Comparison of ENCODE assay signal across 21 mouse cellular contexts in the genomic region with DNA sequence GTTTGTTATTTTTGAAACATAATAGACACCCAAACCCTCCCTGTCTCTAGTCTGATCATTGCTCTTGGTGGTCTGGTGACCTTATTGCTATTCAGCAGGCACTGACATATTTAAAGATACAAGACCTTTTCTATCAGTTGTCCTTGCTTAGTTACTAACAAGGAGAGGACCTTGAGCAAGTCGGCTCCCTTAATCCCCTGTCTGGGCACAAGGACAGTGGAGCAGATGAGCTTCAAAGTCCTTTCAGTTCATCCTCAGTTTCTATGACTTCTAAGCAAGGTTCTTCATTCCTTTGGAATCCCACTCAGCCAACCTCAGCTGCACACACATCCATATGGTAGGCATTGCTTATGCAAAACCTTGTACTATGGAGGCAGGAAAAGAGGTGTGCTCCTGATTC.
A peak's percentile ranks its signal among the peaks of the same experiment; 100 is the strongest.
DNase-seq lines count a peak whose midpoint lies in the region; TF ChIP-seq lines count a peak whose summit lies in the region.
"Had no signal": no experiment of that assay in that cellular context is flagged by ENCODE, and none has a peak within 500 bp of the region (broad histone marks: within the 10 kb centered on the region; RNA-seq: fewer than 3 reads in every experiment).

No protein-coding gene starts in this region.

- no peaks in the 10 kb centered on the region for H3K27me3 ChIP-seq in CH12.LX (replicated peaks)
- H3K27me3 ChIP-seq: Patski had no signal

- H3K9ac ChIP-seq in CH12.LX (ENCODE audit: insufficient read depth, low read depth): peak overlapping the region; percentile 7; the same call in 1 of the 2 replicates

- in situ Hi-C loops in CH12.LX (cut with MboI; ENCODE audit: low pct_ligation_motif_present, low pct_unique_long_range_greater_than_20kb, low sequenced_read_pairs): no loop called here

- no peak for TF ChIP-seq RAD21 in CH12.LX (IDR thresholded peaks at IDR 0.05; ENCODE audit: low read depth, low read length)

- dilution Hi-C loops in CH12.LX (cut with MboI; ENCODE audit: extremely low pct_ligation_motif_present, extremely low pct_unique_long_range_greater_than_20kb, low sequenced_read_pairs): no loop called here

- H3K4me1 ChIP-seq in CH12.LX (ENCODE audit: control insufficient read depth in 1 of 2, insufficient read depth in 2 of 2): peaks cover 9 to 67% of the 10 kb centered on the region in 2 experiments

- H3K4me3 ChIP-seq in layer of hippocampus, adult 2 months: no peak overlapping the region
- H3K4me3 ChIP-seq in CH12.LX (replicated peaks in 1 of 3; ENCODE audit: low read depth in 2 of 3, low read length in 2 of 3, poor library complexity in 1 of 3): no peak overlapping the region

- H3K36me3 ChIP-seq in CH12.LX (replicated peaks in 1 of 2; ENCODE audit: control insufficient read depth in 1 of 2, insufficient read depth in 1 of 2, low read length in 1 of 2): peaks cover 52 to 87% of the 10 kb centered on the region in 2 experiments
- H3K36me3 ChIP-seq: G1E had no signal

- H3K27ac ChIP-seq in layer of hippocampus, adult 2 months: peak overlapping the region; percentile 75
- peak overlapping the region; percentile 5; the same call in 1 of the 2 replicates for H3K27ac ChIP-seq in CH12.LX (ENCODE audit: insufficient read depth, low read depth)

- TF ChIP-seq POLR2A in CH12.LX (IDR thresholded peaks at IDR 0.05; ENCODE audit: low read depth, low read length): no peak

- no peak for TF ChIP-seq EP300 in CH12.LX (IDR thresholded peaks at IDR 0.05; ENCODE audit: low read length)

- peak; percentile 61 for DNase-seq in adrenal gland, adult 2 months
- DNase-seq in adrenal gland, postnatal 14 days: no peak
- peak; percentile 43 to 51 for DNase-seq in adrenal gland, postnatal 36 days
- no peak for DNase-seq in adrenal gland, adult 18-20 months (ENCODE audit: low spot score in 2 of 2)
- DNase-seq in layer of hippocampus, adult 2 months (ENCODE audit: low spot score in 2 of 2): no peak
- no peak for DNase-seq in layer of hippocampus, adult 18-20 months (ENCODE audit: low spot score in 2 of 2)
- no peak for DNase-seq in CH12.LX (ENCODE audit: extremely low read depth)
- no peak for DNase-seq in frontal cortex, adult 2 months (ENCODE audit: extremely low spot score in 1 of 2, low spot score in 1 of 2)
- DNase-seq: adrenal gland, adult 8-10 months; adrenal gland, postnatal 10 days; adrenal gland, postnatal 25 days; B cell, adult 2 months; cerebellum, adult 11 months; cerebellum, adult 11-12 months; cerebellum, adult 18-20 months; cerebellum, adult 2 months; cerebellum, adult 8-10 months; cerebellum, adult 9-10 months; cerebellum, adult 9-11 months had no signal

- H3K9me3 ChIP-seq in CH12.LX (replicated peaks; ENCODE audit: low read length): no peaks in the 10 kb centered on the region
- H3K9me3 ChIP-seq: G1E had no signal

- peaks cover 72% of the 10 kb centered on the region for H3K79me2 ChIP-seq in CH12.LX (replicated peaks; ENCODE audit: control insufficient read depth, extremely low read depth, insufficient read depth, poor library complexity, severe bottlenecking)

- H3K4me2 ChIP-seq in CH12.LX (ENCODE audit: insufficient read depth, low read depth, poor library complexity, severe bottlenecking): 0 out of 2 replicates have a peak overlapping the region, but pooled peaks have one; percentile 48

- no peak for TF ChIP-seq CTCF in layer of hippocampus, adult 2 months (conservative IDR thresholded peaks at IDR 0.05)
- no peak for TF ChIP-seq CTCF in CH12.LX (conservative IDR thresholded peaks at IDR 0.05 in 1 of 2, IDR thresholded peaks at IDR 0.05 in 1 of 2; ENCODE audit: low read depth in 2 of 2, low read length in 2 of 2)

TF ChIP-seq in CH12.LX, 34 proteins besides CTCF, POLR2A, EP300 and RAD21:
- TF ChIP-seq NELFE (IDR thresholded peaks at IDR 0.05; ENCODE audit: low read depth, low read length) (no peak), SIN3A (IDR thresholded peaks at IDR 0.05; ENCODE audit: low read length) (no peak), ZMIZ1 (IDR thresholded peaks at IDR 0.05; ENCODE audit: low read depth, low read length) (no peak), MYC (IDR thresholded peaks at IDR 0.05; ENCODE audit: low read depth, low read length) (no peak), JUND (conservative IDR thresholded peaks at IDR 0.05; ENCODE audit: low read depth, low read length) (no peak), MAZ (IDR thresholded peaks at IDR 0.05; ENCODE audit: low read depth, low read length) (no peak), ZNF384 (IDR thresholded peaks at IDR 0.05; ENCODE audit: low read depth, low read length) (no peak), UBTF (IDR thresholded peaks at IDR 0.05; ENCODE audit: low read depth, low read length) (no peak), CHD1 (IDR thresholded peaks at IDR 0.05; ENCODE audit: low read depth, low read length) (no peak), KAT2A (IDR thresholded peaks at IDR 0.05; ENCODE audit: insufficient replicate concordance, low read length) (no peak)

Comparison
In these comparisons a context has a peak if more than half of its experiments do, and no peak if none do; other contexts are left out.
1. DNase-seq: peak in adrenal gland, adult 2 months (single experiment) and adrenal gland, postnatal 36 days (2 of 2); none in adrenal gland, postnatal 14 days (single experiment), adrenal gland, adult 18-20 months (0 of 2), layer of hippocampus, adult 2 months (0 of 2), layer of hippocampus, adult 18-20 months (0 of 2), CH12.LX (single experiment) and frontal cortex, adult 2 months (0 of 2).